8 mouse cellular contexts compared by ENCODE assay signal in the genomic region with DNA sequence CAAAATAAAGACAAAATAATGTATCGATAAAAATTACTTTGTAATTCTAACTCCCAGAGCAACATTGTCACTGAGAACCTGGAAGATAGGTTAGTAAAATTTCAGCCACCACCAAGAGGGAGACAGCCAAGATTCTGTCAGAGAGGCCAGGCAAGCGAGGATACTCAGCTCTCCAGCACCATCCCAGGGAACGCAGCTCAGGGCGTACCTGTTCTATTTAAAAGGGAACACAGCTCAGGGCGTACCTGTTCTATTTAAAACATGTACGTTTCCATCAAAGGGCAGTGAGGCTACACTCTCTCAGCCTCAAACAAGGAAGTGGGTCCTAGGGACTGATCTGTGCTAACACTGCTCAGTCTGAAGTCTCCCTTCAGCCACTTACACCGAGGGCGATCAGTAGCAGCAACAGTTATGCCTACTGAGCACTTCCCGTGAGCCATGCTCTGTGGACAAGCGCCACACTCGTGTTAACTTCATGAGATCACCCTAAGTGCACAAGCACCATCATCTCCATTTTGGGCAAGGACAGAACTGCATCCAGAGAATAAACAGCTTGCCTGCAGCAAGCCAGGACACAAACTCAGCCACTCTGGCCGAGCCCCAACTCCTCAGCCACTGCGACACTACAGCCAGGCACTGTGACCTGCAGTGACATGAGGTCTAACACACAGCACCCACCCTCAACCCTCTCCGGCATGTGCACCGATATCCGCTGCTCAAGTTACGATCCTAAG. TPM values are rescaled to one million over a fixed set of nuclear protein-coding genes. Genes with fewer than 3 reads are reported as not detected.
DNase-seq lines count a peak whose midpoint lies in the region; ATAC-seq and TF ChIP-seq lines count a peak whose summit lies in the region.

No protein-coding gene starts in this region.

- TF ChIP-seq EP300 in lung, postnatal 0 days (IDR thresholded peaks at IDR 0.05) = no peak

- no peaks in the 10 kb centered on the region for H3K36me3 ChIP-seq in forebrain, embryonic 12.5 days (replicated peaks)
- H3K36me3 ChIP-seq in forebrain, embryonic 11.5 days (ENCODE audit: control insufficient read depth, insufficient read depth, low read length) = no peaks in the 10 kb centered on the region
- no peaks in the 10 kb centered on the region for H3K36me3 ChIP-seq in lung, postnatal 0 days (ENCODE audit: insufficient read depth, low read length)
- H3K36me3 ChIP-seq in hindbrain, embryonic 14.5 days (replicated peaks; ENCODE audit: control insufficient read depth, insufficient read depth) = no peaks in the 10 kb centered on the region
- no peaks in the 10 kb centered on the region for H3K36me3 ChIP-seq in small intestine, adult 2 months (ENCODE audit: control insufficient read depth, insufficient read depth, low read length)

- no peak for TF ChIP-seq CTCF in lung, postnatal 0 days (IDR thresholded peaks at IDR 0.05)
- TF ChIP-seq CTCF in small intestine, adult 2 months (IDR thresholded peaks at IDR 0.05; ENCODE audit: extremely low read depth, insufficient read length, insufficient replicate concordance, low read depth, low read length) = no peak

- H3K9me3 ChIP-seq in forebrain, embryonic 12.5 days = no peaks in the 10 kb centered on the region
- no peaks in the 10 kb centered on the region for H3K9me3 ChIP-seq in forebrain, embryonic 11.5 days (ENCODE audit: control insufficient read depth, low read length)
- H3K9me3 ChIP-seq in lung, postnatal 0 days (ENCODE audit: low read length) = no peaks in the 10 kb centered on the region
- no peaks in the 10 kb centered on the region for H3K9me3 ChIP-seq in hindbrain, embryonic 14.5 days (ENCODE audit: control insufficient read depth, low read length)

- peaks cover 8% of the 10 kb centered on the region; the same call in 1 of the 2 replicates for H3K27me3 ChIP-seq in forebrain, embryonic 12.5 days
- no peaks in the 10 kb centered on the region for H3K27me3 ChIP-seq in forebrain, embryonic 11.5 days (ENCODE audit: control insufficient read depth, insufficient read depth, low read length)
- no peaks in the 10 kb centered on the region for H3K27me3 ChIP-seq in lung, postnatal 0 days (replicated peaks; ENCODE audit: insufficient read depth, low read length)
- no peaks in the 10 kb centered on the region for H3K27me3 ChIP-seq in hindbrain, embryonic 14.5 days (ENCODE audit: control insufficient read depth, insufficient read depth, low read length)
- H3K27me3 ChIP-seq in small intestine, adult 2 months (ENCODE audit: control insufficient read depth, insufficient read depth, low read length) = peaks cover 6% of the 10 kb centered on the region

- H3K9ac ChIP-seq in forebrain, embryonic 12.5 days = no peak overlapping the region
- H3K9ac ChIP-seq in forebrain, embryonic 11.5 days (ENCODE audit: low read length) = no peak overlapping the region
- no peak overlapping the region for H3K9ac ChIP-seq in lung, postnatal 0 days (replicated peaks; ENCODE audit: low read depth)
- 0 out of 2 replicates have a peak overlapping the region, but pooled peaks have one; percentile 18 for H3K9ac ChIP-seq in hindbrain, embryonic 14.5 days

- TF ChIP-seq POLR2A in small intestine, adult 2 months (IDR thresholded peaks at IDR 0.05; ENCODE audit: low read depth, low read length) = no peak

- no peak overlapping the region for H3K4me3 ChIP-seq in forebrain, embryonic 12.5 days (replicated peaks)
- H3K4me3 ChIP-seq in forebrain, embryonic 11.5 days (ENCODE audit: low read depth, low read length) = no peak overlapping the region
- H3K4me3 ChIP-seq in lung, postnatal 0 days (ENCODE audit: low read depth, low read length) = no peak overlapping the region
- H3K4me3 ChIP-seq in hindbrain, embryonic 14.5 days (replicated peaks; ENCODE audit: low read length) = peak overlapping the region; percentile 77
- peak overlapping the region; percentile 22; the same call in 1 of the 2 replicates for H3K4me3 ChIP-seq in small intestine, adult 2 months (ENCODE audit: low read depth, low read length)

- WGBS in forebrain, embryonic 12.5 days = 82% methylated on average over 17 of the region's 17 CpGs
- 83% methylated on average over 17 of the region's 17 CpGs for WGBS in forebrain, embryonic 11.5 days
- 46% methylated on average over 17 of the region's 17 CpGs for WGBS in lung, postnatal 0 days
- 73% methylated on average over 17 of the region's 17 CpGs for WGBS in hindbrain, embryonic 14.5 days
- WGBS in small intestine, adult 2 months = 36% methylated on average over 17 of the region's 17 CpGs

- peak overlapping the region; percentile 85 for H3K4me2 ChIP-seq in forebrain, embryonic 12.5 days
- H3K4me2 ChIP-seq in forebrain, embryonic 11.5 days (ENCODE audit: low read depth, low read length, severe bottlenecking) = no peak overlapping the region
- H3K4me2 ChIP-seq in lung, postnatal 0 days (replicated peaks; ENCODE audit: low read depth, low read length) = peak overlapping the region; percentile 82
- peak overlapping the region; percentile 82 for H3K4me2 ChIP-seq in hindbrain, embryonic 14.5 days (replicated peaks)

- H3K4me1 ChIP-seq in forebrain, embryonic 12.5 days = peaks cover 25% of the 10 kb centered on the region
- peaks cover 4% of the 10 kb centered on the region; the same call in 1 of the 2 replicates for H3K4me1 ChIP-seq in forebrain, embryonic 11.5 days (replicated peaks; ENCODE audit: control insufficient read depth, insufficient read depth, low read length)
- peaks cover 13% of the 10 kb centered on the region; the same call in 1 of the 2 replicates for H3K4me1 ChIP-seq in lung, postnatal 0 days (ENCODE audit: insufficient read depth, low read depth, low read length)
- H3K4me1 ChIP-seq in hindbrain, embryonic 14.5 days (replicated peaks; ENCODE audit: control insufficient read depth, insufficient read depth, low read length) = peaks cover 29% of the 10 kb centered on the region
- peaks cover 6% of the 10 kb centered on the region for H3K4me1 ChIP-seq in small intestine, adult 2 months (ENCODE audit: control insufficient read depth, insufficient read depth, insufficient read length, low read length)

- no peak for DNase-seq in forebrain, embryonic 11.5 days (ENCODE audit: low spot score)
- DNase-seq in lung, postnatal 0 days (ENCODE audit: low spot score) = no peak
- no peak for DNase-seq in lung, postnatal 14 days
- DNase-seq in hindbrain, embryonic 14.5 days (ENCODE audit: low spot score) = no peak
- no peak for DNase-seq in embryo, embryonic 10.5 days (ENCODE audit: low spot score)
- no peak for DNase-seq in urinary bladder, postnatal 14 days (ENCODE audit: low spot score)

- H3K27ac ChIP-seq in forebrain, embryonic 12.5 days = no peak overlapping the region
- no peak overlapping the region for H3K27ac ChIP-seq in forebrain, embryonic 11.5 days (ENCODE audit: low read depth, low read length)
- H3K27ac ChIP-seq in lung, postnatal 0 days (ENCODE audit: low read length) = no peak overlapping the region
- no peak overlapping the region for H3K27ac ChIP-seq in hindbrain, embryonic 14.5 days
- H3K27ac ChIP-seq in small intestine, adult 2 months (ENCODE audit: insufficient read depth, low read depth, low read length) = no peak overlapping the region

- no peak for ATAC-seq in forebrain, embryonic 12.5 days (ENCODE audit: low FRiP score)
- no peak for ATAC-seq in forebrain, embryonic 11.5 days (replicated peaks; ENCODE audit: low FRiP score)
- ATAC-seq in lung, postnatal 0 days = no peak
- ATAC-seq in hindbrain, embryonic 14.5 days (ENCODE audit: low FRiP score) = no peak

RNA-seq across cellular contexts. Expression of gene Agtpbp1, which starts 30.1 kb away (rescaled TPM):
- polyA plus RNA-seq in forebrain, embryonic 12.5 days (2016; fragmentation: Nextera tagmentation; extraction: Ambion mirVana) = 24.5 and 28.2 TPM in 2 replicates
- 20.4 and 21.0 TPM in 2 replicates for polyA plus RNA-seq in forebrain, embryonic 11.5 days (2014; fragmentation: Nextera tagmentation; extraction: Ambion mirVana)
- 14.1 and 17.3 TPM in 2 replicates for polyA plus RNA-seq in lung, postnatal 0 days (2015; fragmentation: Nextera tagmentation; extraction: Ambion mirVana)
- 100 and 109 TPM in 2 replicates for polyA plus RNA-seq in hindbrain, embryonic 14.5 days (2014; fragmentation: Nextera tagmentation; extraction: Ambion mirVana)
- polyA plus RNA-seq in small intestine, adult 2 months (2012; rRNA removed) = 1.7 and 2.9 TPM in 2 replicates

RNA-seq across cellular contexts. Expression of gene Naa35, which starts 30.1 kb away (rescaled TPM):
- 151 and 157 TPM in 2 replicates for polyA plus RNA-seq in forebrain, embryonic 12.5 days (2016; fragmentation: Nextera tagmentation; extraction: Ambion mirVana)
- polyA plus RNA-seq in forebrain, embryonic 11.5 days (2014; fragmentation: Nextera tagmentation; extraction: Ambion mirVana) = 102 TPM in 2 replicates
- polyA plus RNA-seq in lung, postnatal 0 days (2015; fragmentation: Nextera tagmentation; extraction: Ambion mirVana) = 43.3 and 53.5 TPM in 2 replicates
- polyA plus RNA-seq in hindbrain, embryonic 14.5 days (2014; fragmentation: Nextera tagmentation; extraction: Ambion mirVana) = 119 and 124 TPM in 2 replicates
- 20.2 and 31.3 TPM in 2 replicates for polyA plus RNA-seq in small intestine, adult 2 months (2012; rRNA removed)

Comparison
In these comparisons a context has a peak if more than half of its experiments do, and no peak if none do; other contexts are left out.
1. H3K4me3 ChIP-seq: peak in hindbrain, embryonic 14.5 days (single experiment) and small intestine, adult 2 months (single experiment); none in forebrain, embryonic 12.5 days (single experiment), forebrain, embryonic 11.5 days (single experiment) and lung, postnatal 0 days (single experiment).